Mouse (Mus musculus) c-Kit-positive CD71-positive TER-119-negative erythroid progenitor cells, embryonic 14.5 days (primary cell): ENCODE results near the gene Glyatl3.

Experiments
- DNase-seq: peaks from one replicate; pipeline ENCODE4 v3.0.0-alpha.2; 2013; ENCODE audit warnings: low read depth

The Glyatl3 gene

GRCm38 (mm10) chr17:40855065-40855464 lies 59.1 kb downstream of the Glyatl3 start:
- no peak for DNase-seq
